Mouse (Mus musculus) layer of hippocampus, adult 2 months (tissue): Measurements from ENCODE around the gene Hectd2. TPM values are rescaled to one million over a fixed set of nuclear protein-coding genes. Genes with fewer than 3 reads are reported as not detected.

Source experiments
- DNase-seq, 2 experiments: peaks; one replicate each; pipeline ENCODE4 v3.0.0; 2022; ENCODE audit warnings: low spot score in 2 of 2
- H3K27ac ChIP-seq: fragments of 200-600 bp; 2 replicates; pipeline ENCODE4 v1.8.1; 2022
- H3K4me3 ChIP-seq: fragments of 200-600 bp; 2 replicates; pipeline ENCODE4 v1.8.1; 2022; ENCODE audit warnings: mild to moderate bottlenecking
- CTCF ChIP-seq: fragments of 200-600 bp; conservative IDR thresholded peaks from 2 replicates; pipeline ENCODE4 v1.8.1; 2022; ENCODE audit warnings: antibody characterized with exemption, mild to moderate bottlenecking, moderate library complexity
- total RNA-seq, 2 experiments: library from RNA; stranded (reverse); gene quantifications; 2 replicates each; pipeline ENCODE4 v1.2.3; 2021

Hectd2 gene
- total RNA-seq, 2 experiments from 2014 or later, result 42.7 to 45.3 TPM

- Histone ChIP-seq H3K4me3 (no peak overlapping the region), H3K27ac (no peak overlapping the region)
- peak; percentile 32 to 59 for DNase-seq
- peak; percentile 95 for TF ChIP-seq CTCF
These were observed 15.9 kb upstream of the Hectd2 start for GRCm38 (mm10) chr19:36538528-36538927.

- no peak overlapping the region for H3K27ac ChIP-seq
- TF ChIP-seq CTCF, result no peak
- no peak overlapping the region for H3K4me3 ChIP-seq
- no peak for DNase-seq
These were observed 15.1 kb upstream of the Hectd2 start for GRCm38 (mm10) chr19:36539311-36539710.

- no peak overlapping the region for H3K4me3 ChIP-seq
- no peak for DNase-seq
- no peak for TF ChIP-seq CTCF
- no peak overlapping the region for H3K27ac ChIP-seq
These were observed 14.3 kb upstream of the Hectd2 start for GRCm38 (mm10) chr19:36540012-36540606.

GRCm38 (mm10) chr19:36540776-36541175 lies 13.7 kb upstream of the Hectd2 start:
- no peak overlapping the region for H3K4me3 ChIP-seq
- TF ChIP-seq CTCF, result no peak
- H3K27ac ChIP-seq, result no peak overlapping the region
- no peak for DNase-seq

- Histone ChIP-seq H3K4me3 (peak overlapping the region; percentile 93), H3K27ac (peak overlapping the region; percentile 99)
- no peak for TF ChIP-seq CTCF
- no peak for DNase-seq
These were observed 836 bp upstream of the Hectd2 start for GRCm38 (mm10) chr19:36553561-36554045.

- peak overlapping the region; percentile 74 for H3K4me3 ChIP-seq
- H3K27ac ChIP-seq, result peak overlapping the region; percentile 99
- no peak for DNase-seq
- no peak; the same call in 1 of the 2 replicates for TF ChIP-seq CTCF
These were observed 551 bp downstream of the Hectd2 start for GRCm38 (mm10) chr19:36554785-36555595.

- Histone ChIP-seq H3K27ac (no peak overlapping the region), H3K4me3 (no peak overlapping the region)
- TF ChIP-seq CTCF, result no peak
- DNase-seq, result no peak
These were observed 4.9 kb downstream of the Hectd2 start for GRCm38 (mm10) chr19:36559331-36559730.

- Histone ChIP-seq H3K27ac (no peak overlapping the region), H3K4me3 (no peak overlapping the region)
- TF ChIP-seq CTCF, result peak; percentile 76
- no peak for DNase-seq
These were observed 5.7 kb downstream of the Hectd2 start for GRCm38 (mm10) chr19:36560160-36560559.

- Histone ChIP-seq H3K4me3 (no peak overlapping the region), H3K27ac (no peak overlapping the region)
- TF ChIP-seq CTCF, result no peak
These were observed 6.7 kb downstream of the Hectd2 start for GRCm38 (mm10) chr19:36561171-36561570.

GRCm38 (mm10) chr19:36564396-36564795 lies 10.0 kb downstream of the Hectd2 start:
- no peak overlapping the region for H3K4me3 ChIP-seq
- peak; percentile 40 to 57 for DNase-seq
- H3K27ac ChIP-seq, result no peak overlapping the region
- no peak for TF ChIP-seq CTCF

More at GRCm38 (mm10) chr19:36561171-36561570, 6.7 kb downstream of the Hectd2 start:
- no peak for DNase-seq

GRCm38 (mm10) chr19:36573986-36574385 lies 19.5 kb downstream of the Hectd2 start:
- DNase-seq, result no peak
- Histone ChIP-seq H3K4me3 (no peak overlapping the region), H3K27ac (no peak overlapping the region)
- TF ChIP-seq CTCF, result no peak

- Histone ChIP-seq H3K27ac (no peak overlapping the region), H3K4me3 (no peak overlapping the region)
- no peak for DNase-seq
- TF ChIP-seq CTCF, result no peak
These were observed 20.7 kb downstream of the Hectd2 start for GRCm38 (mm10) chr19:36575159-36575558.

- peak overlapping the region; percentile 28 for H3K27ac ChIP-seq
- H3K4me3 ChIP-seq, result no peak overlapping the region
- no peak for DNase-seq
- no peak for TF ChIP-seq CTCF
These were observed 26.4 kb downstream of the Hectd2 start for GRCm38 (mm10) chr19:36580874-36581273.
